Mouse (Mus musculus): ENCODE measurements around the gene Rock2. TPM values are rescaled to one million over a fixed set of nuclear protein-coding genes. Genes with fewer than 3 reads are reported as not detected.
"Not testable (repeated sequence)": the region's sequence is repeated elsewhere in the genome, so short reads cannot be mapped to it uniquely, and the experiment has no call there.

The Rock2 gene
- polyA plus RNA-seq, 1 experiment from 2014 or later = 11.4 TPM

- DNase-seq (ENCODE audit: low spot score) = no peak
- H3K4me3 ChIP-seq = peak overlapping the region; percentile 65
- no peaks in the 10 kb centered on the region for H3K9me3 ChIP-seq (replicated peaks)
- H3K27me3 ChIP-seq (ENCODE audit: low read depth, poor library complexity, severe bottlenecking) = peaks cover 50% of the 10 kb centered on the region
- H3K27ac ChIP-seq (replicated peaks) = no peak overlapping the region
- whole genome bisulfite sequencing = 5% methylated on average over 10 of the region's 10 CpGs
- peaks cover 22% of the 10 kb centered on the region for H3K4me1 ChIP-seq
- H3K36me3 ChIP-seq = peaks cover 8% of the 10 kb centered on the region; the same call in 1 of the 2 replicates
Measured at GRCm38 (mm10) chr12:16999146-16999545, 104.5 kb downstream of the Rock2 start.

DNA sequence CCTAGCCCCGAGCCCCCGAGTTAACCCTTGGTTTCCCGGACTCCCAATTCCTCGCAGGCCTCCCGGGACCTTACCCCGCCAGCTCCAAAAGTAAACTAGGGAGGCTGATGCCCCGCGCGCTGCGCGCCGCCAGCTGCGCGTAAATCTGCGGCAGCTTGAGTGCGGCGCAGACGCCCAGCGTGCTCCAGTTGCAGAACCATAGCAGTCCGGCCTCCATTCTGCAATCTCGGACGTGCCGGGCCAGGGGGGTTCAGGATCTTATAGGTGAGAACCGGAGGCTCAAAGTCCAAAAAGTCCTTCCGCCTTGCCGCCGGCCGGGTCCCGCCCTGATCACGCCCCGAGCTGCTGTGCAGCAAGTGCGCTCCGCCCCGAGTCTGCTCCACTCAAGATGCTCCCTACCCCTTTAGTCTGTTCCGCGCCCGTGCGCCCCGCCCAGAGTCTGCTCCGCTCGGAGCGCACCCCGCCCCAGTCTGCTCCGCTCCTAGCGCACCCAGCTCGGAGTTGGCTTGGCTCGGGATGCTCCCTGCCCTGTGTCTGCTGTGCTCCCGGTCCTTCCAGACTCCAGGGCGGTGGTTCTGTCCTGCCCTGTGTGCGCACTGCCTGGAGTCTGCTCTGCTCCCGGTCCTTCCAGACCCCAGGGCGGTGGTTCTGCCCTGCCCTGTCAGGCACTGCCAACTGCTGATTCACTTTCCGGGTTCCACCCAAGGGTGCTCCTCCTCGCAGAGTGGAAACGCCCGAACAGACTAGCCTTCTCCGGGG, 105.2 kb downstream of the Rock2 start, which contains the start of gene Pqlc3:
TSS of gene Pqlc3 (minus strand) at position 670 of the 759 bp plus-strand sequence.
- Histone ChIP-seq H3K27ac (replicated peaks) (peak within 1 kb of the TSS; percentile 34; the same call in 1 of the 2 replicates), H3K9me3 (replicated peaks) (no peaks in the 10 kb centered on the region), H3K36me3 (peaks cover 8% of the 10 kb centered on the region; the same call in 1 of the 2 replicates), H3K4me1 (peaks cover 22% of the 10 kb centered on the region), H3K4me3 (peak within 1 kb of the TSS; percentile 65), H3K27me3 (ENCODE audit: low read depth, poor library complexity, severe bottlenecking) (peaks cover 50% of the 10 kb centered on the region)
- under 1% methylated on average over 57 of the region's 57 CpGs for WGBS
- DNase-seq (ENCODE audit: low spot score) = peak; percentile 78

GRCm38 (mm10) chr12:17000628-17001027, 105.9 kb downstream of the Rock2 start:
- DNase-seq (ENCODE audit: low spot score) = no peak
- Histone ChIP-seq H3K27ac (replicated peaks) (no peak overlapping the region), H3K27me3 (ENCODE audit: low read depth, poor library complexity, severe bottlenecking) (peaks cover 50% of the 10 kb centered on the region), H3K36me3 (0 out of 2 replicates have a peak, but pooled peaks cover 3% of the 10 kb centered on the region), H3K9me3 (replicated peaks) (no peaks in the 10 kb centered on the region), H3K4me1 (peaks cover 22% of the 10 kb centered on the region), H3K4me3 (no peak overlapping the region; the same call in 1 of the 2 replicates)
- WGBS = 61% methylated on average over 6 of the region's 6 CpGs

- Histone ChIP-seq H3K4me1 (peaks cover 22% of the 10 kb centered on the region), H3K9me3 (replicated peaks) (no peaks in the 10 kb centered on the region), H3K27me3 (ENCODE audit: low read depth, poor library complexity, severe bottlenecking) (peaks cover 50% of the 10 kb centered on the region), H3K27ac (replicated peaks) (no peak overlapping the region), H3K36me3 (0 out of 2 replicates have a peak, but pooled peaks cover 3% of the 10 kb centered on the region), H3K4me3 (no peak overlapping the region)
- no peak for DNase-seq (ENCODE audit: low spot score)
- 60% methylated on average over 4 of the region's 4 CpGs for WGBS
Measured at GRCm38 (mm10) chr12:17001211-17001610, 106.5 kb downstream of the Rock2 start.

- WGBS = 97% methylated on average over 6 of the region's 6 CpGs
- DNase-seq (ENCODE audit: low spot score) = no peak
- Histone ChIP-seq H3K36me3 (no peaks in the 10 kb centered on the region), H3K27ac (replicated peaks) (no peak overlapping the region), H3K9me3 (replicated peaks) (peaks cover 13% of the 10 kb centered on the region; the same call in 1 of the 2 replicates), H3K4me1 (peaks cover 8% of the 10 kb centered on the region), H3K27me3 (ENCODE audit: low read depth, poor library complexity, severe bottlenecking) (peaks cover 8% of the 10 kb centered on the region), H3K4me3 (no peak overlapping the region)
Measured at GRCm38 (mm10) chr12:17009466-17009865, 114.8 kb downstream of the Rock2 start.

DNA sequence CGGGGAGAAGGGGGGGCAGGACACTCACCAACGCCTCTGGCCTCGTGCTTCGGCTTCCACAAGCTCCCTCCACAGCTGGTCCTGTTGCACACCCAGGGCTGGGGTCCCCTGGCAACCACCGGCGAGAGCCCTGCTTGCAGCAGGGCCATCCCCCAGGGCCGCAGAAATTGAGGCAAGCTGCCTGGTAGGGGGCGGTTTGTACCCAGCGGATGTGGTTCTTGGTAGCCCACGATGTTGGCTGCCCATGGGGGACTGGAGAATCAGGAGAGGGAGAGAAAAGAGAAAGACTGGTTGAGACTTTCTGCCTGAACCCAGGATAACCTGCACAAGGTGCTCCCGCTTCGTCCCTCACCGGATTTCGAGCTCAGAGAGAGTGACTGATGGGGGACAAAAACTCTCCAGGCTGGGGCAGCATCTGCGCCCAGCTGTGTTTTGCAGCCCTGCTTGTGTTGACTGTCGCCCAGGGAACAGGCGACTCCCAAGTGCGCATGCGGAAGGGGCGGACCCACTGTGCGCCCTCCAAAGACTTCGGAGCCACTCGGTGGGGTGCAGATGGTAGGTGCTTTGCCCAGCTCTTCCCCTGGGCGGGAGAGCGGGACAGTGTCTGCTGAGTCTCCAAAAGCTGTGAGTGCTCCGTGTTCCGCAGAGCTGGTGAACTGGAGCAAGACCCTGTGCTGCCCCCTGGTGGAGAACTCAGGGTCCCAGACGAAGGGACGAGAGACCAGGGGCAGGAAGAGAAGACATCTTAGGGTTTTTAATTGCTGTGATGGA, 116.6 kb downstream of the Rock2 start, which contains the start of gene 2410004P03Rik:
TSS of gene 2410004P03Rik (minus strand) at position 628 of the 771 bp plus-strand sequence.
- peaks cover 13% of the 10 kb centered on the region for H3K9me3 ChIP-seq (replicated peaks)
- no peaks in the 10 kb centered on the region for H3K36me3 ChIP-seq
- H3K27ac ChIP-seq (replicated peaks) = peak within 1 kb of the TSS; percentile 71
- WGBS = 7% methylated on average over 29 of the region's 29 CpGs
- H3K4me3 ChIP-seq = peak within 1 kb of the TSS; percentile 56
- peak; percentile 87 for DNase-seq (ENCODE audit: low spot score)
- H3K27me3 ChIP-seq (ENCODE audit: low read depth, poor library complexity, severe bottlenecking) = peaks cover 8% of the 10 kb centered on the region
- H3K4me1 ChIP-seq = peaks cover 8% of the 10 kb centered on the region

DNA sequence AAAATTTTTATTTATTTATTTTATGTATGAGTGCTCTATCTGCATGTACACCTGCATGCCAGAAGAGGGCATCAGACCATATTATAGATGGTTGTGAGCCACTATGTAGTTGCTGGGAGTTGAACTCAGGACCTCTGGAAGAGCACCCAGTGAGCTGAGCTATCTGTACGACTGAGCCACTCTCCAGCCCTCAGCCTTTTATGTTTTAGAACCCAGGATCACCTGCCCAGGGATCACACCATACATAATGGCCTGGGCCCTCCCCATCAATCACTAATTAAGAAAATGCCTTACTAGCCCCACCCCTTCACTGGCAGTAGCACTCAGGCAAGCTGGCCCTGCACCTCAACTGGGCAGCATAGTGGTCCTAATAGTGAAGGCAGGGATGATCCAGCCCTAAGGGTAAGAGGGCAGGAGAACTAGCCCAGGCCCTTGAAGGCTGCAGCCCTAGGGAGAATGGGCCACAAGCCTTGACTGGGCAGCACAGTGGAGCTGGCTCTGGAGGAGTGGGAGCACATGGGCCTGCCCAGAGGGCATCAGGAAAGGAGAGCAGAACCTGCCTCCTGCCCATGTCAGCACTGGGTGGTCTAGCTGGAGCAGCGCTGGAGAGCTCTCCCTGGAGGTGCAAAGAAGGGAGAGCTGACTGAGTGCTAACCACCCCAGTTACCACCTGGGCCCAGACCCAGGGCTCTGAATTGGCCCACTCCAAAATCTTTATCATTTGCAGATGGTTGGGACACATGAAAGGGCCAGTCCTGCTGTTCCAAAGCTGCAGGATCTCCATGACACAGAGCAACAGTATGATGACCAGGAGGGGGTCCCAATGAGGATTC, 117.6 kb downstream of the Rock2 start:
- peaks cover 8% of the 10 kb centered on the region for H3K27me3 ChIP-seq (ENCODE audit: low read depth, poor library complexity, severe bottlenecking)
- no peak overlapping the region for H3K27ac ChIP-seq (replicated peaks)
- peaks cover 13% of the 10 kb centered on the region for H3K9me3 ChIP-seq (replicated peaks)
- DNase-seq (ENCODE audit: low spot score) = no peak
- H3K4me3 ChIP-seq = no peak overlapping the region
- peaks cover 8% of the 10 kb centered on the region for H3K4me1 ChIP-seq
- H3K36me3 ChIP-seq = no peaks in the 10 kb centered on the region
- WGBS = 79% methylated on average over 2 of the region's 2 CpGs

DNA sequence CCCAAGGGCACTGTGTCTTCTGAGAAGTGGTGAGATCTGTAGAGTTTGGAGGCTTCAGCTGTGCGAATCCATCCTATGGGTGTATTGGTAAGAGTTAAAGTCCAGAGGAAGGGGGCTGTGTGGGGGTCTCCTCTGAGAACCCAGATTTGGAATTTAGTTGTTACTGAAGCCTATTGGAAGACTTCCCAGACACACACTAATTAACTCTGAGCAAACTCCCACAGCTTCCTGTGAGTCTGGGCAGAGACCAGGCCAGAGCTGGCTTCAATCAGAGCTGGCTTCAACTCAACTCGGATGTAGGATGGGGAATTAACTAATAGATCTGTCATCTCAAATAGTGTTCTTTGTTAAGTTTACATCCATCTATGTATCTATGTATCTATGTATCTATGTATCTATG, 121.0 kb downstream of the Rock2 start:
- H3K9me3 ChIP-seq (replicated peaks) = no peaks in the 10 kb centered on the region; the same call in 1 of the 2 replicates

GRCm38 (mm10) chr12:17018468-17018867, 123.8 kb downstream of the Rock2 start:
- DNase-seq (ENCODE audit: low spot score) = peak; percentile 50
- H3K4me3 ChIP-seq = no peak overlapping the region
- H3K9me3 ChIP-seq (replicated peaks) = no peaks in the 10 kb centered on the region; the same call in 1 of the 2 replicates
- H3K36me3 ChIP-seq = no peaks in the 10 kb centered on the region
- H3K27me3 ChIP-seq (ENCODE audit: low read depth, poor library complexity, severe bottlenecking) = no peaks in the 10 kb centered on the region
- WGBS = 37% methylated on average over 4 of the region's 4 CpGs
- no peaks in the 10 kb centered on the region for H3K4me1 ChIP-seq
- H3K27ac ChIP-seq (replicated peaks) = no peak overlapping the region

More for the DNA sequence above, 121.0 kb downstream of the Rock2 start:
- no peaks in the 10 kb centered on the region for H3K36me3 ChIP-seq
- no peak for DNase-seq (ENCODE audit: low spot score)
- H3K4me1 ChIP-seq = peaks cover 8% of the 10 kb centered on the region
- H3K27me3 ChIP-seq (ENCODE audit: low read depth, poor library complexity, severe bottlenecking) = peaks cover 4% of the 10 kb centered on the region
- H3K4me3 ChIP-seq = no peak overlapping the region
- H3K27ac ChIP-seq (replicated peaks) = no peak overlapping the region
- 86% methylated on average over 2 of the region's 2 CpGs for WGBS

- H3K9me3 ChIP-seq (replicated peaks); H3K27ac ChIP-seq (replicated peaks); H3K27me3 ChIP-seq (ENCODE audit: low read depth, poor library complexity, severe bottlenecking); DNase-seq (ENCODE audit: low spot score); H3K36me3 ChIP-seq; H3K4me1 ChIP-seq; H3K4me3 ChIP-seq: not testable (repeated sequence)
- 88% methylated on average over 4 of the region's 4 CpGs for WGBS
Measured at GRCm38 (mm10) chr12:17021125-17021524, 126.4 kb downstream of the Rock2 start.

GRCm38 (mm10) chr12:17022145-17022544, 127.5 kb downstream of the Rock2 start:
- no peaks in the 10 kb centered on the region for H3K4me1 ChIP-seq
- H3K27ac ChIP-seq (replicated peaks) = no peak overlapping the region
- H3K27me3 ChIP-seq (ENCODE audit: low read depth, poor library complexity, severe bottlenecking) = no peaks in the 10 kb centered on the region
- 86% methylated on average over 4 of the region's 4 CpGs for WGBS
- H3K36me3 ChIP-seq = no peaks in the 10 kb centered on the region
- no peaks in the 10 kb centered on the region for H3K9me3 ChIP-seq (replicated peaks)
- no peak for DNase-seq (ENCODE audit: low spot score)
- no peak overlapping the region for H3K4me3 ChIP-seq

GRCm38 (mm10) chr12:17024554-17025110, 129.9 kb downstream of the Rock2 start:
- 91% methylated on average over 6 of the region's 6 CpGs for WGBS
- H3K4me3 ChIP-seq = no peak overlapping the region
- no peaks in the 10 kb centered on the region for H3K36me3 ChIP-seq
- peaks cover 3% of the 10 kb centered on the region; the same call in 1 of the 2 replicates for H3K9me3 ChIP-seq (replicated peaks)
- no peak overlapping the region for H3K27ac ChIP-seq (replicated peaks)
- H3K27me3 ChIP-seq (ENCODE audit: low read depth, poor library complexity, severe bottlenecking) = no peaks in the 10 kb centered on the region
- H3K4me1 ChIP-seq = no peaks in the 10 kb centered on the region
- DNase-seq (ENCODE audit: low spot score) = no peak

Measured in midbrain, embryonic 10.5 days (tissue).